8 mouse cellular contexts compared by ENCODE assay signal in the genomic region with DNA sequence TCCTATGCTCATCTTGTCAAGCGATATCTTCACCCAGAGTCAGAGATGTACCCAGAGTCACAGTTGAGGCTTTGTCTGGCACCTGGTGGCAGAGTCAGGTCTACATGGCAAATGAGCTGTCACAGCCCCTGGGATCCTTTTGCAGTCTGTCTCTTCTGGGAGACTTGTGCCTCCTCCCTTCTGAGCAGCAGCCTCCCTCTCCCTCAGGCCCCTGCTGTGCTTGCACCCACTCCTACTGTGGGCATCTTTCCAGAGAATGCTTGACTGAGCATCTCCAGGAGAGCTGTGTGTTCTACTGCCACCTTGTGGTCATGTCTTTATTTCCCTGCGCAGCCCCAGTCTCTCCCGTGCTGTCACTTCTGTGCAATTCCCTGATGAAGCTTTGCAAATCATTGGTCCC.
DNase-seq lines count a peak whose midpoint lies in the region; ATAC-seq lines count a peak whose summit lies in the region.

No protein-coding gene starts in this region.

- H3K4me1 ChIP-seq in heart, embryonic 10.5 days: peaks cover 5% of the 10 kb centered on the region
- H3K4me1 ChIP-seq in intestine, embryonic 16.5 days (ENCODE audit: control insufficient read depth, insufficient read depth, low read length): peaks cover 5% of the 10 kb centered on the region; the same call in 1 of the 2 replicates
- H3K4me1 ChIP-seq in midbrain, embryonic 13.5 days (replicated peaks): peaks cover 20% of the 10 kb centered on the region
- 0 out of 2 replicates have a peak, but pooled peaks cover 8% of the 10 kb centered on the region for H3K4me1 ChIP-seq in stomach, embryonic 16.5 days (ENCODE audit: control insufficient read depth, insufficient read depth, low read length)

- H3K36me3 ChIP-seq in heart, embryonic 10.5 days: no peaks in the 10 kb centered on the region
- no peaks in the 10 kb centered on the region for H3K36me3 ChIP-seq in intestine, embryonic 16.5 days (ENCODE audit: control insufficient read depth, insufficient read depth, low read length)
- H3K36me3 ChIP-seq in midbrain, embryonic 13.5 days: no peaks in the 10 kb centered on the region
- no peaks in the 10 kb centered on the region for H3K36me3 ChIP-seq in stomach, embryonic 16.5 days (ENCODE audit: control insufficient read depth, insufficient read depth, low read length)

- H3K27ac ChIP-seq in heart, embryonic 10.5 days: no peak overlapping the region
- H3K27ac ChIP-seq in intestine, embryonic 16.5 days (ENCODE audit: low read length): no peak overlapping the region
- no peak overlapping the region for H3K27ac ChIP-seq in midbrain, embryonic 13.5 days
- H3K27ac ChIP-seq in stomach, embryonic 16.5 days (ENCODE audit: low read length): no peak overlapping the region

- no peaks in the 10 kb centered on the region for H3K27me3 ChIP-seq in heart, embryonic 10.5 days (ENCODE audit: insufficient read depth, poor library complexity, severe bottlenecking)
- H3K27me3 ChIP-seq in intestine, embryonic 16.5 days (replicated peaks; ENCODE audit: control insufficient read depth, insufficient read depth, low read length): no peaks in the 10 kb centered on the region
- no peaks in the 10 kb centered on the region for H3K27me3 ChIP-seq in midbrain, embryonic 13.5 days
- no peaks in the 10 kb centered on the region for H3K27me3 ChIP-seq in stomach, embryonic 16.5 days (ENCODE audit: control insufficient read depth, insufficient read depth, low read length)

- no peak overlapping the region for H3K9ac ChIP-seq in intestine, embryonic 16.5 days (ENCODE audit: low read depth, low read length)
- H3K9ac ChIP-seq in midbrain, embryonic 13.5 days (replicated peaks): no peak overlapping the region
- H3K9ac ChIP-seq in stomach, embryonic 16.5 days (ENCODE audit: low read length): no peak overlapping the region

- ATAC-seq in intestine, embryonic 16.5 days: peak; percentile 71
- peak; percentile 80 for ATAC-seq in midbrain, embryonic 13.5 days
- ATAC-seq in stomach, embryonic 16.5 days (ENCODE audit: insufficient read depth, low FRiP score): peak; percentile 64; the same call in 1 of the 2 replicates

- intact Hi-C loops in left cerebral cortex, postnatal 10 days (cut with DNase I): loop anchor here (5.0 kb wide), 1 partner anchor 225 kb away; no protein-coding TSS in a partner anchor

- H3K9me3 ChIP-seq in heart, embryonic 10.5 days: no peaks in the 10 kb centered on the region
- no peaks in the 10 kb centered on the region for H3K9me3 ChIP-seq in intestine, embryonic 16.5 days (ENCODE audit: control insufficient read depth, low read length)
- no peaks in the 10 kb centered on the region for H3K9me3 ChIP-seq in midbrain, embryonic 13.5 days
- H3K9me3 ChIP-seq in stomach, embryonic 16.5 days (replicated peaks; ENCODE audit: control insufficient read depth, low read length): no peaks in the 10 kb centered on the region

- peak; percentile 25 to 56 for DNase-seq in heart, adult 18-20 months
- no peak for DNase-seq in heart, embryonic 10.5 days (ENCODE audit: low spot score)
- peak; percentile 82 for DNase-seq in cerebellum, adult 8-10 months
- DNase-seq in frontal cortex, postnatal 14 days (ENCODE audit: low spot score in 2 of 2): peak; percentile 78 to 82
- peak; percentile 82 to 87 for DNase-seq in left cerebral cortex, postnatal 10 days (ENCODE audit: extremely low spot score in 1 of 2, low spot score in 2 of 2)

- 13% methylated on average over 3 of the region's 3 CpGs for WGBS in heart, embryonic 10.5 days
- WGBS in intestine, embryonic 16.5 days: 27% methylated on average over 3 of the region's 3 CpGs
- WGBS in midbrain, embryonic 13.5 days: 29% methylated on average over 3 of the region's 3 CpGs
- WGBS in stomach, embryonic 16.5 days: 28% methylated on average over 3 of the region's 3 CpGs

- no peak overlapping the region for H3K4me3 ChIP-seq in heart, embryonic 10.5 days
- no peak overlapping the region for H3K4me3 ChIP-seq in intestine, embryonic 16.5 days (ENCODE audit: low read length)
- H3K4me3 ChIP-seq in midbrain, embryonic 13.5 days (replicated peaks): no peak overlapping the region
- H3K4me3 ChIP-seq in stomach, embryonic 16.5 days (replicated peaks; ENCODE audit: low read length): no peak overlapping the region

- H3K4me2 ChIP-seq in intestine, embryonic 16.5 days (ENCODE audit: low read depth, low read length): no peak overlapping the region
- no peak overlapping the region for H3K4me2 ChIP-seq in midbrain, embryonic 13.5 days (replicated peaks)
- H3K4me2 ChIP-seq in stomach, embryonic 16.5 days (ENCODE audit: low read depth, low read length): no peak overlapping the region
